Mouse (Mus musculus) midbrain, embryonic 13.5 days (tissue): ENCODE measurements around the gene Trim46. TPM values are rescaled to one million over a fixed set of nuclear protein-coding genes. Genes with fewer than 3 reads are reported as not detected.

Source experiments
- ATAC-seq: fragments of 200-750 bp; cut with Nextera tagmentation; 2 replicates; pipeline ENCODE4 v1.8.0; 2017; ENCODE audit warnings: mild to moderate bottlenecking, moderate TSS enrichment, moderate library complexity
- H3K27ac ChIP-seq: fragments of 300-500 bp; sonication (generic); 2 replicates; pipeline ENCODE4 v1.5.1; 2015; ENCODE audit warnings: inconsistent platforms, mild to moderate bottlenecking, moderate library complexity
- H3K27me3 ChIP-seq: fragments of 300-500 bp; sonication (generic); 2 replicates; pipeline ENCODE4 v1.6.1; 2015; ENCODE audit warnings: mild to moderate bottlenecking, inconsistent platforms
- H3K36me3 ChIP-seq: fragments of 300-500 bp; sonication (generic); 2 replicates; pipeline ENCODE4 v1.6.1; 2015; ENCODE audit warnings: mild to moderate bottlenecking, inconsistent platforms
- H3K4me1 ChIP-seq: fragments of 300-500 bp; sonication (generic); replicated peaks from 2 replicates; pipeline ENCODE4 v1.6.1; 2015; ENCODE audit warnings: inconsistent platforms
- H3K4me2 ChIP-seq: fragments of 300-500 bp; sonication (generic); replicated peaks from 2 replicates; pipeline ENCODE4 v1.6.1; 2015; ENCODE audit warnings: moderate library complexity, mild to moderate bottlenecking, inconsistent platforms
- H3K4me3 ChIP-seq: fragments of 300-500 bp; sonication (generic); replicated peaks from 2 replicates; pipeline ENCODE4 v1.5.1; 2015; ENCODE audit warnings: mild to moderate bottlenecking, inconsistent platforms
- H3K9ac ChIP-seq: fragments of 300-500 bp; sonication (generic); replicated peaks from 2 replicates; pipeline ENCODE4 v1.6.1; 2015; ENCODE audit warnings: mild to moderate bottlenecking, inconsistent platforms
- H3K9me3 ChIP-seq: fragments of 300-500 bp; sonication (generic); 2 replicates; pipeline ENCODE4 v1.6.1; 2016; ENCODE audit warnings: mild to moderate bottlenecking, inconsistent platforms
- WGBS: fragments of 180-500 bp; shearing (Covaris S2); methylation state at CpG from one replicate; pipeline ENCODE4 v1.1.7; 2015; 5-methylcytosine and 5-hydroxymethylcytosine counted together
- polyA plus RNA-seq: library from polyadenylated mRNA; unstranded; fragments of >200 nt; fragmentation: Nextera tagmentation; extraction: Ambion mirVana; gene quantifications from 2 replicates; pipeline ENCODE4 v1.2.1, GENCODE M21; 2015

The Trim46 gene
- polyA plus RNA-seq, 1 experiment from 2014 or later, result 59.4 TPM

- no peak overlapping the region for H3K9ac ChIP-seq
- WGBS, result 93% methylated on average over 2 of the region's 2 CpGs
- H3K9me3 ChIP-seq, result no peaks in the 10 kb centered on the region
- no peak overlapping the region for H3K27ac ChIP-seq
- H3K4me3 ChIP-seq, result no peak overlapping the region
- no peaks in the 10 kb centered on the region for H3K27me3 ChIP-seq
- no peak overlapping the region for H3K4me2 ChIP-seq
- H3K4me1 ChIP-seq, result peaks cover 38% of the 10 kb centered on the region
- no peak for ATAC-seq
- H3K36me3 ChIP-seq, result peaks cover 31% of the 10 kb centered on the region
Observed at GRCm38 (mm10) chr3:89230561-89230960, 15.5 kb downstream of the Trim46 start.

GRCm38 (mm10) chr3:89229276-89229675 lies 16.8 kb downstream of the Trim46 start:
- Histone ChIP-seq H3K9ac (no peak overlapping the region), H3K36me3 (peaks cover 19% of the 10 kb centered on the region), H3K9me3 (no peaks in the 10 kb centered on the region), H3K27ac (no peak overlapping the region), H3K4me2 (peak overlapping the region; percentile 83; the same call in 1 of the 2 replicates), H3K4me3 (no peak overlapping the region), H3K4me1 (peaks cover 51% of the 10 kb centered on the region), H3K27me3 (no peaks in the 10 kb centered on the region)
- 56% methylated on average over 4 of the region's 4 CpGs for whole genome bisulfite sequencing
- ATAC-seq, result no peak

GRCm38 (mm10) chr3:89228836-89229235 lies 17.3 kb downstream of the Trim46 start, which contains the start of gene Muc1:
Gene Muc1, plus strand, starts transcription at chr3:89229057.
- H3K36me3 ChIP-seq, result peaks cover 19% of the 10 kb centered on the region
- ATAC-seq, result no peak
- peak within 1 kb of the TSS; percentile 85 for H3K9ac ChIP-seq
- H3K4me2 ChIP-seq, result peak within 1 kb of the TSS; percentile 83
- peaks cover 56% of the 10 kb centered on the region for H3K4me1 ChIP-seq
- H3K9me3 ChIP-seq, result no peaks in the 10 kb centered on the region
- peak within 1 kb of the TSS; percentile 68 for H3K4me3 ChIP-seq
- H3K27me3 ChIP-seq, result no peaks in the 10 kb centered on the region
- peak within 1 kb of the TSS; percentile 97 for H3K27ac ChIP-seq
- WGBS, result 40% methylated on average over 10 of the region's 10 CpGs

GRCm38 (mm10) chr3:89228180-89228549 lies 17.9 kb downstream of the Trim46 start:
- WGBS, result under 1% methylated on average over 20 of the region's 20 CpGs
- peak overlapping the region; percentile 46 for H3K9ac ChIP-seq
- H3K36me3 ChIP-seq, result peaks cover 19% of the 10 kb centered on the region
- ATAC-seq, result peak; percentile 9; the same call in 1 of the 2 replicates
- no peaks in the 10 kb centered on the region for H3K27me3 ChIP-seq
- peak overlapping the region; percentile 68 for H3K4me3 ChIP-seq
- H3K9me3 ChIP-seq, result no peaks in the 10 kb centered on the region
- H3K4me1 ChIP-seq, result peaks cover 62% of the 10 kb centered on the region
- peak overlapping the region; percentile 83 for H3K4me2 ChIP-seq
- H3K27ac ChIP-seq, result peak overlapping the region; percentile 97

GRCm38 (mm10) chr3:89227307-89228179 lies 18.6 kb downstream of the Trim46 start:
- ATAC-seq, result peak; percentile 79
- Histone ChIP-seq H3K9me3 (no peaks in the 10 kb centered on the region), H3K4me1 (peaks cover 69% of the 10 kb centered on the region), H3K27me3 (no peaks in the 10 kb centered on the region), H3K4me2 (peak overlapping the region; percentile 83), H3K4me3 (peak overlapping the region; percentile 68), H3K27ac (peak overlapping the region; percentile 97), H3K36me3 (peaks cover 19% of the 10 kb centered on the region), H3K9ac (peak overlapping the region; percentile 85)
- WGBS, result 1% methylated on average over 41 of the region's 41 CpGs

GRCm38 (mm10) chr3:89226900-89227299 lies 19.2 kb downstream of the Trim46 start, which contains the start of gene Mtx1:
Gene Mtx1, minus strand, starts transcription at chr3:89227088.
- H3K36me3 ChIP-seq, result peaks cover 19% of the 10 kb centered on the region
- H3K27me3 ChIP-seq, result no peaks in the 10 kb centered on the region
- H3K4me3 ChIP-seq, result peak within 1 kb of the TSS; percentile 68
- peak within 1 kb of the TSS; percentile 85 for H3K9ac ChIP-seq
- peak within 1 kb of the TSS; percentile 83 for H3K4me2 ChIP-seq
- ATAC-seq, result no peak
- peaks cover 70% of the 10 kb centered on the region for H3K4me1 ChIP-seq
- H3K27ac ChIP-seq, result peak within 1 kb of the TSS; percentile 97
- WGBS, result 2% methylated on average over 21 of the region's 21 CpGs
- no peaks in the 10 kb centered on the region for H3K9me3 ChIP-seq

- Histone ChIP-seq H3K27ac (peak overlapping the region; percentile 97), H3K9ac (peak overlapping the region; percentile 85), H3K36me3 (peaks cover 23% of the 10 kb centered on the region), H3K4me1 (peaks cover 70% of the 10 kb centered on the region), H3K4me2 (peak overlapping the region; percentile 83), H3K4me3 (peak overlapping the region; percentile 68), H3K9me3 (no peaks in the 10 kb centered on the region), H3K27me3 (no peaks in the 10 kb centered on the region)
- 3% methylated on average over 11 of the region's 11 CpGs for WGBS
- ATAC-seq, result no peak
Observed at GRCm38 (mm10) chr3:89226361-89226760, 19.7 kb downstream of the Trim46 start.

- Histone ChIP-seq H3K27me3 (no peaks in the 10 kb centered on the region), H3K9ac (peak overlapping the region; percentile 85), H3K27ac (peak overlapping the region; percentile 97), H3K4me2 (peak overlapping the region; percentile 83), H3K9me3 (no peaks in the 10 kb centered on the region), H3K4me3 (peak overlapping the region; percentile 68), H3K36me3 (peaks cover 28% of the 10 kb centered on the region), H3K4me1 (peaks cover 74% of the 10 kb centered on the region)
- WGBS, result 4% methylated on average over 4 of the region's 4 CpGs
- ATAC-seq, result peak; percentile 68
Observed at GRCm38 (mm10) chr3:89225918-89226317, 20.2 kb downstream of the Trim46 start.

- 8% methylated on average over 12 of the region's 12 CpGs for WGBS
- no peak for ATAC-seq
- H3K9ac ChIP-seq, result peak overlapping the region; percentile 85
Observed at GRCm38 (mm10) chr3:89225321-89225815, 20.7 kb downstream of the Trim46 start.

GRCm38 (mm10) chr3:89224796-89225195 lies 21.3 kb downstream of the Trim46 start:
- ATAC-seq, result no peak
- WGBS, result 21% methylated on average over 11 of the region's 11 CpGs
- peak overlapping the region; percentile 68 for H3K4me3 ChIP-seq
- no peaks in the 10 kb centered on the region for H3K27me3 ChIP-seq
- peak overlapping the region; percentile 85 for H3K9ac ChIP-seq
- peaks cover 79% of the 10 kb centered on the region for H3K4me1 ChIP-seq
- peaks cover 35% of the 10 kb centered on the region for H3K36me3 ChIP-seq
- no peaks in the 10 kb centered on the region for H3K9me3 ChIP-seq
- H3K4me2 ChIP-seq, result peak overlapping the region; percentile 83
- H3K27ac ChIP-seq, result peak overlapping the region; percentile 97

More at GRCm38 (mm10) chr3:89225321-89225815, 20.7 kb downstream of the Trim46 start:
- H3K36me3 ChIP-seq, result peaks cover 30% of the 10 kb centered on the region
- H3K27me3 ChIP-seq, result no peaks in the 10 kb centered on the region
- H3K9me3 ChIP-seq, result no peaks in the 10 kb centered on the region
- H3K27ac ChIP-seq, result peak overlapping the region; percentile 97
- peak overlapping the region; percentile 68 for H3K4me3 ChIP-seq
- H3K4me1 ChIP-seq, result peaks cover 76% of the 10 kb centered on the region
- H3K4me2 ChIP-seq, result peak overlapping the region; percentile 83

- no peak for ATAC-seq
- Histone ChIP-seq H3K27me3 (no peaks in the 10 kb centered on the region), H3K9ac (0 out of 2 replicates have a peak overlapping the region, but pooled peaks have one; percentile 0), H3K36me3 (peaks cover 48% of the 10 kb centered on the region), H3K9me3 (no peaks in the 10 kb centered on the region), H3K4me3 (no peak overlapping the region), H3K4me2 (no peak overlapping the region), H3K4me1 (peaks cover 82% of the 10 kb centered on the region), H3K27ac (peak overlapping the region; percentile 48; the same call in 1 of the 2 replicates)
- 65% methylated on average over 5 of the region's 5 CpGs for WGBS
Observed at GRCm38 (mm10) chr3:89221167-89221566, 24.9 kb downstream of the Trim46 start.

GRCm38 (mm10) chr3:89219546-89219945 lies 26.6 kb downstream of the Trim46 start:
- no peak for ATAC-seq
- H3K4me1 ChIP-seq, result peaks cover 82% of the 10 kb centered on the region
- 48% methylated on average over 8 of the region's 8 CpGs for WGBS
- H3K4me3 ChIP-seq, result no peak overlapping the region
- peak overlapping the region; percentile 62 for H3K27ac ChIP-seq
- peaks cover 48% of the 10 kb centered on the region for H3K36me3 ChIP-seq
- H3K27me3 ChIP-seq, result no peaks in the 10 kb centered on the region
- H3K4me2 ChIP-seq, result no peak overlapping the region
- peak overlapping the region; percentile 48; the same call in 1 of the 2 replicates for H3K9ac ChIP-seq
- H3K9me3 ChIP-seq, result no peaks in the 10 kb centered on the region
